Mouse (Mus musculus) E14TG2a.4 (cell line): ENCODE measurements at regions not wholly inside any gene's neighbourhood (a gene's known extent, or its start where the extent isn't known, plus 50 kb on each side); places are given as distances from the start of the nearest gene placed in this dataset.

Source experiments
- CTCF ChIP-seq: conservative IDR thresholded peaks from 2 replicates; pipeline ENCODE4 v1.5.1; 2014; ENCODE audit warnings: low read length
- POU5F1 ChIP-seq: IDR thresholded peaks from 2 replicates; pipeline ENCODE4 v1.6.1; 2014; ENCODE audit warnings: low read length, borderline replicate concordance

GRCm38 (mm10) chr5:106757436-106757835 is 60.3 kb upstream of the Zfp644 start:
- TF ChIP-seq CTCF (no peak), POU5F1 (no peak)
